Mouse (Mus musculus): ENCODE measurements at regions not wholly inside any gene's neighbourhood (a gene's known extent, or its start where the extent isn't known, plus 50 kb on each side); places are given as distances from the start of the nearest gene placed in this dataset.

DNA sequence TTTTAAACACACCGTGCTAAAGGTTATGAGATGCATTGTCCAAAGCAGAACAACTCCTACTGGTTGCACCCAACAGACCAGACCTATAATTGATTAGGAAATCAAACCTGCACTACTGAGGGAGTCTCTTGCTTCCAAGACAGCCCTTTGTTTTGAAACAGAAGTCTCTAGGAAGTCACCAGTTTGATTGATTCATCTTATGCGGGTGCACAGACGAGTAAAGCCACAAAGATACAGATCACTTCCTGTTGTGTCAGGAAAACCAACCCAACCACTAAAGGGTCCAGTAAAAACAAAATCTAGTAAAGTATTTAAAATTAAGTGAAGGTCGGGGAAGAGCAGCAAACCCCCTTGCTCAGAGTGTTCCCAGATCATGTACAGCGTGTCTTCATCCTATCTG is 58.3 kb upstream of the N6amt1 start:
- DNase-seq (ENCODE audit: extremely low read depth, insufficient read length, low spot score), result no peak

DNA sequence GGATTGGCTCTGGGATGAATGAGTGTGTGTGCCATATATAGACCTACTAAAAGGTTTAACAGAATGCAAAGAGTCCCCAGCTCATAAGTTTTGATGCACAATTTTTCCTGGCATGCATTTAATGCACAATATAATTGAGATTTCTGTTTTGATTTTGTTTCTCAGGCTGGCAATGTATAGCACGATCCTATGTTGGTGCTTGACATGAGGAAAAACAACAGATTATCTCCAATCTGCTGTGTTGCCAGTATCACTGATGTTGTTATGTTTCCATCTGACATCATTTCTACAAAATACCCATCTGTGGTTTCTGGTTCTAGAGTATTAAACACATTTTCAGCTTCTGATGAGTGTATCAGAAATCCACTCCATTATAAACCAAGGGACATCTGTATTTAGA is 61.2 kb upstream of the N6amt1 start:
- no peak for DNase-seq (ENCODE audit: extremely low read depth, insufficient read length, low spot score)

DNA sequence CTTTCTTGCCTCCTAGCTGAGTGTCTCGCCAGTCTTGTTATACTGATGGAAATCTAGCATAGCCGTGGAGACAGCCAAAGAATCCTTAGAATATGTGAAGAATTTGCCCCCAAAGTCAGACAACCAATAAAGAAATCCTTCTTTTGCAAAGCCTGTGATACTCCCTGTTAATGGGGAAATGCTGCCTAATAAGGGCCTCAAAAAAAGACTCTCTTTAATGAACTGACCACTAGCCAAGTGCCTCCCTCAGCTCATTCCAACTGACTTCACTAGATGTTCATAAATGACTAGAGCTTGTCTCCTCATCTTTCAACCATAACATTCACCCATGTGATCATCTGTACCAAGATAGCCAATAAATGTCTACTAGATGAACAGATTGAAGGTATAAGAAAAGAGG is 62.3 kb upstream of the N6amt1 start:
- no peak for DNase-seq (ENCODE audit: extremely low read depth, insufficient read length, low spot score)

DNA sequence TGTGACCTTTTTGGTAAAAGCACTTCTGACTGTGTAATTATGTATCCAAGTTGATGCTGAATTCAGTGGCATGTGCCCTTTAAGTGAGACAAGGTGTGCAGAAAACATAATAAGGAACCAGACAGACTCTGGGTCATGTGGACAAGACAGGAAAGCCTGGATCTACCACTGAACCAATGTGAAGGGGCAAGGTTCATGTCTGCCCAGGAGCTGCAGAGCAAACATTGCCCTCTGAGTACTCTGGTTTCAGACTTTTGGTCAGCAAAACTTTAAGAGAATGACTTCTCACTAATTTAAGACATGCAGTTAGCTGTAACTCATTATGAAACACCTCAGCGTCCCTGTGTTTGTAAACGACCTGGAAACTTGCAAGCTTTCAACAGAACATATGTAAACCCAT is 68.3 kb upstream of the N6amt1 start:
- no peak for DNase-seq (ENCODE audit: extremely low read depth, insufficient read length, low spot score)

DNA sequence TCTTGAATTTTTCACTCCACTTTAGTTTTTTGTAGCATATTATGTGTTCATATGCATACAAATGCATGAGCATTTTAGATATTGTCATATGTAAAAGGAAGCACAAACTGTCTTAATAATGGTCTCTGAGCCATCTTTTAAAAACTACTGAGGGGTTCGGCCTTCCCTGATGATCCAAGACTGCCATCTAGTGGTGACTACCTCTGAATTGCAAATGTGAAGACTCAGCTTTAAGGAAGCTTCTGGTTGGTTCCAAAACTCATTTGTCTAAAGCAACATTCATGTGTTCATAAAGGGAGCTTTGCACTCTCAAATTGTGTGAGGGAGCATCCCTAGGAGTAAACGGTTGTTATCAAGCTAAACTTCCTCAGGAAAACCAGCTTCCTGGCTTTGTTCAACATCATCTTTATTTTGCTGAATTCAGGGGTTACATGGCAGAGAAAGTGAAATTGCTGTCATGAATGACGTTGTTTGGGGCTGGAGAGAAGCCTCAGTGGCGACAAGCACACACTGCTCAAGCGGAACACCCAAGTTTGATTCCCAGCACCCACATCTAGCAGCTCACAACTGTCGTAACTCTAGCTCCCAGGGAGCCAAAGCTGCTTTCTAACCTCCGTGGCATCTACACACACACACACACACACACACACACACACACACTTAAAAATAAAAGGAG is 69.0 kb upstream of the N6amt1 start:
- peak; percentile 4 for DNase-seq (ENCODE audit: extremely low read depth, insufficient read length, low spot score)

DNA sequence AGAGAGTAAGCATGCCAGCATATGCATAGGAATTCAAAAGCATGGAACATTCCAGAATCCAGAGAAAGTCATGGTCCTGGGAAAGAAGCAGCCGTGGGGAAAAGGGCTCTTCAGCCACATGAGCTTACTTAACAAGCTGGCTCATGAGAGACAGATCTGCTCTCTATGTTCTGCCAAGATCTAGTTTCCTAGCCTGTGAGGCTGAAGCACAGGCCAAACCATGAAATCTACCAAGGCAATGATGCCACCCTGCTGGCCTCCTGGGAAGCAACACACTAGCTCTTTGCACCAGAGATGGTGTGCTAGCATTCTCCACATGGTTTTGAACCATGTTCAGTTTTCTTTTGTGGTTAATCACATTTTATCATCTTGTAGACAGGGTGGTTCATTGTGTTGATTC is 75.5 kb upstream of the N6amt1 start:
- no peak for DNase-seq (ENCODE audit: extremely low read depth, insufficient read length, low spot score)

DNA sequence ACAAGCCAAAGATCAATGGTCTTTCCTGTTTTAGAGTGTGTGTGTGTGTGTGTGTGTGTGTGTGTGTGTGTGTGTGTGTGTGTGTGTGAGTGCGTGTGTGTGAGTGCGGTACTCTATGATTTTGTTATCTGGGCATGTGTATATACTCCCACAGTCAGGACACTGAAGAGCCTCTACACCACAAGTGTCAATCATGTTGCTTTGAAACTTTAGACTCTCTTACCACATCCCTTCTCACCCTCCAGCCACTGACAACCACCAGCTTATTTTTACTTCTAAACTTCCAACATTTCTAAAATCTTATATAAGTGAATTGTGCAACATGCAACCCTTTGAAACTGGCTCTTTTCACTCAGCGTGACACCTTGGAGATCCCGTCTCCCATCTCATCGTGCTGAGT is 81.6 kb upstream of the N6amt1 start:
- no peak for DNase-seq (ENCODE audit: extremely low read depth, insufficient read length, low spot score)

DNA sequence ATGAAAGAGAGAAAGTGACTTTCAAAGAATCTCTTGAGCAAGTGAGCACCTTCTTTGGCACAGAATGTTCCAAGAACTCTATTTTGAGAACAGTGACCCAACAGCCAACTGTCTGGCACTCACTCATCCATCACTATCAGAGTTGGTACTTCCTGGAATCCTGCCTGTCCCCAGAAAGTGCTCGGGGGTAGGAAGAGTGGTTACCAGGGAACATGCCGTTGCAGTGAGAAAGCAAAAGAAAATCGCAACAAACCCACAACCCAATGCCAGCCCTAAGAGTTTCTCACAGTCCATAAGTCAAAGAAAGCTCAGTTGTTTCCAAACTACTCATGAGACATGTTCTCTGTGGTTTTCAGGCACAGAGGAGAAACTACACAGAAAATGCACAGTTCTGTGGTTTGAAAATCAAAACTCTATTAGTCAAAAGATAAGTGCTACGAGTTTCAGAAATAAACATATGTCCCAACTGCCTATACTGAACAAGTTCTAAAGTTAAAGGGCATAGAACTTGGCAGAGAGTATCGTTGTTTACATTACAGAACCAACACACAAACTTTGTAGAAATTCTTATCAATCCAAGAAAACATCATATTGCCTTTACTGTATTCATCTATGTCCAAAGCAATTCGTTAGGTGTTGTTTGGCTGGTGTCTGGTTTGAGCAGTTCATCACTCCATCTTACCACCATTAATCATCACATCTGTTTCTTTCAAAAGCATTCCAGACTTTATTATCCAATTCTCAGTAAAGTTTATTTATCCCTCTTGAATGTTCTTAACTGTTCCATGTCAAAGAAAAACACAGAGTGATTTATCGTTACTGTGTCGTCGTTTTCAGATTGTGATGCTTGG is 85.8 kb upstream of the N6amt1 start:
- DNase-seq (ENCODE audit: extremely low read depth, insufficient read length, low spot score), result peak; percentile 34

DNA sequence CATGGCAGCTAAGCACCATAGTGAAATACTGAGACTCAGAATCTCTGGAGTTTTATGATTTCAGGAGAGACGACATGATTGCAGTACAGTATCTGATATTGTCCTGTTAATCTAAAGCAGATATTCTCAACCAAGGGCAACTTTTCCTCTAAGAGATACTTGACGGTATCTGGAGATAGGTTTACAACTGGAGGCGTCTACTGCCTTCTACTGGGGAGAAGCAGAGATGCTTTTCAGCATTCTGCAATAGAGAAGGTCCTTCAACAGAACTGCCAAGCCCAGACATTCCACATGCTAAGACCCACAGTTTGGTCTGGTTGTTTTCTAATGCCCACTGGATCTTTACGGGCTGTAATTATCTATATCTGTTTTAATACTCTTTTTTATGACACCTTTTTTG is 86.5 kb upstream of the N6amt1 start:
- no peak for DNase-seq (ENCODE audit: extremely low read depth, insufficient read length, low spot score)

DNA sequence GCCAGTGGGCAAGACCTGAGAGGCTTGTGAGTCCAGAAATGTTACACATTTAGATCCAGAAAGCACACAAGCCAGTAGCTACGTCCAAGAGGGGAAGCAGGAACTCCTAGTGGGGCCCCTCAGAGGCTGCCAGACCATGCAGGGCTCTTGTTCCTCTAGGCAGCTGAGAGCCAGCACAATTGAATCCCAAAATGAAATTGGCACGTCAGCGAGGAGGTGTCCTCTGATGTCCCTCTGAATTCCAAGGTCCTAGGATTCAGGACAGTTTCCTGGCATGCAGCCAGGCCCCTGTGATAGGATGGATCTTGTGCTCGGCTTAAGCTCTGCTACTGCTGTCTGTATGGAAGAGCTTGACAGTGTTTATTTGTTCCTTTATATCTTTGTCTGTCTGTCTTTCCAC is 90.4 kb upstream of the N6amt1 start:
- DNase-seq (ENCODE audit: extremely low read depth, insufficient read length, low spot score), result no peak

DNA sequence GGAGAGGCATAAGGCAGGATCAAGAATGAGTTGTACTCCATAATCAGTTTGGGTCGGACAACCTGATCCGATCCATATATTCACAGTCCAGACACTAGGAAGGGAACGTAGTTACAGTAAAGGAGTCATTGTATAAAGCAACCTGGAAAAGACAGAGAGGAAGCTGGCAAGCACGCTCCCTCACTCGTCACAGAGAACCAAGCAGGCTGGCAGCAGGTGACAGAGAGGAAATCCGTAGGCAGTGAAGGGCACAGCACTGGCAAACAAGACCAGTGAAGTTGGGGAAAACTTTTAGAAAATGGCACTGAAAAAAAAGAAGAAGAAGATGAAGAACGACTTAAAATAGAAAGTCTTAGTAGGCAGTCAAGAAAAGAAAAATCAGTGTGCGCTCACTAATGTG is 90.9 kb upstream of the N6amt1 start:
- no peak for DNase-seq (ENCODE audit: extremely low read depth, insufficient read length, low spot score)

DNA sequence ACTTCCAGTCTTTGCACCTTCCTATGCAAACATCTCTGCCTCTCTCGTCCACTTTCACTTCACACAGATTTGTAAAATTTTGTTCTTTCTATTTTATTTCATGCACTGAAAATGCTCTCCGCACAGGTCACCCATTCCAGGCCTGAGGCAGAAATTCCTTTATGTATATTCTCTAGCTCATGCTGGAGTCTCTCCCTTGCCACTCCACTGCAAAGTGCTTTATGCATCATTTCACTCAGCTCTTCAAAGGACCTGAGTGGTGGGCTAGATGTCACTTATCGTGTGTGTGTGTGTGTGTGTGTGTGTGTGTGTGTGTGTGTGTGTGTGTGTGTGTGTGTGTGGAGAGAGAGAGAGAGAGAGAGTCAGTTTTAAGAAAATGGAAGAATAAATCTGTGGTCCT is 91.5 kb upstream of the N6amt1 start:
- no peak for DNase-seq (ENCODE audit: extremely low read depth, insufficient read length, low spot score)

DNA sequence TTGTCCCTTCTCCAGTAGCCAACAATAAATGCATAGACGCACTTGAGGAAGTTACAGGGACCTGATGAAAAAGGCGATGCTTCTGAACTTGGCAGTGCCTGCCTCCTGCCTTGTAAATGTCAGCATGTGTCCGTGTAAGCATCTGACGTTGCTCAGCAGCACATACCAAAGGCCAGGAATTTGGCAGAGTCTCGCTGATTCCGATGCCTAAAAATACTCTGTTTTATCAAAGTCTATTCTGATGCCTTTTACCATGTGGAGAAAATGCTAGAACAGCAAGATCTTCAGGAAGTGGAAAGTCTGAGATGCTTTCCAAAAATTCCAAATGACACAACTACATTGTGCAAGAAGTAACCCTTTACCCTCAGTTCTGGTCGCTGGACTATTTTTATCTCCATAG is 92.5 kb upstream of the N6amt1 start:
- peak; percentile 10 for DNase-seq (ENCODE audit: extremely low read depth, insufficient read length, low spot score)

DNA sequence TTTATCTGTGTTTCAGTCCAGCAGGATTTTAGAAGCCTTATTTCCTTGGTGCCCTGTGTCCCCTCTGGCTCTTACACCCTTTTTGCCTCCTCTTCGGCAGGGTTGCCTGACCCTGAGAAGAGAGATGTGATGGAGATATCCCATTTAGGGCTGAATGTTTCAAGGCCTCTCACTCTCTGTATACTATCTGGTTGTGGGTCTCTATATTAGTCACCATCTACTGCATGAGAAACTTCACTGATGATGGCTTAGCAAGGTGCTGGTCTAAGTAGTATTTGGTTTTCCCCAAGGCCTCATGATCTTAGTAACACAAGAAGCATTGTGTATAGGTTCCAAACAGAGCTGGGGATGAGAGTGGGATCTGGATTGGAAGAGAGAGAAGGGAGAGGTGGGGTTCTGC is 99.2 kb upstream of the N6amt1 start:
- no peak for DNase-seq (ENCODE audit: extremely low read depth, insufficient read length, low spot score)

DNA sequence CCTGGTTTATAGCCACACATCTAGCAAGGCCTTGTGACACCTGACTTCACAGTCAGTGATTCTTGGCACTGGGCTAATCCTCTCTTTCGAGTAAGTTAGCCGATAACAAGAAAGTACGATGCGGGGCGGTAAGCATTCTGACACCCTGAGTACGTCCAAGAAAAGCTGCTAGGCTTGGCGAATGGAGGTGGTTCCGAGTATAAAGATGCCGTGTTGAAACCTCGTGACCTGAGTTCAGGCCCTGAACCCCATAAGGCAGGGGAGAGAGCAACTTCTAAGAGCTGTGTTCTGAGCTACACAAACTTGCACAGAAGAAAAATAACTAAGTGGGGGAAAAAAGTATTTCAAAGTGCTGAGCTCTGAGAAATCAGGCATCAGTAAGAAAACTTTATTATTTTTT is 103.5 kb upstream of the N6amt1 start:
- no peak for DNase-seq (ENCODE audit: extremely low read depth, insufficient read length, low spot score)

DNA sequence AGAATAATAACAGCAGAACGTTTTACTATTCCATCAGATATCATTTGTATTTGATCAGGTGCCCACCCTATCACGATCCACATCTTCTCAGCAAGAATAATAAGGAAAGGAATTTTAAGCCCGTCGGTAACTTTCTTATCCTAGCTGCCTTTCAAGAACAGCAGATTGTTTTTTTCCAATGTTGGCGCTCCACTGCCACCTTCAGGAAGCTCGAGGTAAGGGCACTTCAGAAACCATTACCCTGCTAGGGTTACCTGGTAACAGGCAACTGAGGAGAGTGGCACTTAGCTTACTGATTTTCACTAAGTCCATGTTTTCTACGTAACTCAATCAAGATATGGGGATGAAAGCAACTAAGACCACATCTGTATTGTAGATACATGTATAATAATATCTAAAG is 104.1 kb upstream of the N6amt1 start:
- DNase-seq (ENCODE audit: extremely low read depth, insufficient read length, low spot score), result peak; percentile 10

DNA sequence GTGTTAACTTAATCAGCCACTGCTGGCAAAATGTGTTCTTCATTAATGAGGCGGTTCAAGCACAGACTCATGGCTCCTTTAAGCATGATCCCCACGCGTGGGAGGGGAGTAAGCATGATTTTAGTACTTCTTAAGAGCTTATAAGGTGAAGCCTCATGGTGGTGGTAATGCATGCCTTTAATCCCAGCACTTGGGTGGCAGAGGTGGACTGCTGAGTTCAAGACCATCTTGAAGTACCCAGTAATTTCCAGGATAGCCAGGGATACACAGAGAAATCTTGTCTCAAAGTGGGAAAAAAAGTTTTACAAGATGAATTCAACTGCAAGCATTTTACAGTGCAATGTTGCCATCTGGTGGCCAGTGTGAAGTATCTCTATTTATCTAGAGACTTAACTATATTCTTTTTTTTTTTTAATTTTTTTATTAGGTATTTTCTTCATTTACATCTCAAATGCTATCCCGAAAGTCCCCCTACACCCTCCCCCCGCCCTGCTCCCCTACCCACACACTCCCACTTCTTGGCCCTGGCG is 105.4 kb upstream of the N6amt1 start:
- peak; percentile 32 for DNase-seq (ENCODE audit: extremely low read depth, insufficient read length, low spot score)

DNA sequence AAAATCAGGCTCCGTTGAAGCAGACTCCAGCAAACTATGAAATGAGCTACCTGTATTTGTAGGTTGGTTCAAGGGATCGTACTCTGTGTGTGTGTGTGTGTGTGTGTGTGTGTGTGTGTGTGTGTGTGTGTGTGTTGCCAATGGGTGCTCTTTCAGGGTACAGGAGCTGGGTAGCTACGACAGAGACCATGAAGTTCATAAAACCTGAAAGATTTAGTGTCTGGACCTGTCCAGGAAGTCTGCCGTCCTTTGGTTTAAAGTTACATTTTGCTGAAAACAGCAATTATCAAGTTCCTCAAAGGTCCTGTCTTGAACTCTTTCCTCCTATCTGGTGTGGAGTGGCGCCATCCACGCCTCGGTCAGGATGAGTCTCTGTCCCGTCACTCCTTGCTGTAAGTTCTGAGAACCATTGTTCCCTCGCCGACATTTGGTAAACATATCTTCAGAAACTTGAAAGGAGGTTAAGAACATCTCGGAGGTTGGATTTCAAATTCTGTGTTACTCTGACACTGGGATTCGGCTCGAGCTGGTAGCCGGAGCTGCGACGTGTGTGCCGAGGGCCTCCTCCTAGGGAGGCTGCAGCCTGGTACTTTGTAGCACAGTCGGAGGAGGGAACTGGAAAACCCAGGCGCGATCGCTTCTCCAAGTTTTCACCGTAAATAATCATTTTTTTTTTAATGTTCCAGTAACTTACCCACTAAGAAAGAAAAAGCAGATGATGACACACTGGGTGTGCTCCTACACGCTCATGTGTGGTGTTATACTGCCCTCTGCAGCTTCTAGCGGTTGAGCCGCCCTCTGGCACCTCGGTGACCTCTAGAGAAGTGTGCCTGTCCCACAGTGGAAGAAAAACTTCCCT is 107.8 kb upstream of the N6amt1 start:
- DNase-seq (ENCODE audit: extremely low read depth, insufficient read length, low spot score), result peak; percentile 6

DNA sequence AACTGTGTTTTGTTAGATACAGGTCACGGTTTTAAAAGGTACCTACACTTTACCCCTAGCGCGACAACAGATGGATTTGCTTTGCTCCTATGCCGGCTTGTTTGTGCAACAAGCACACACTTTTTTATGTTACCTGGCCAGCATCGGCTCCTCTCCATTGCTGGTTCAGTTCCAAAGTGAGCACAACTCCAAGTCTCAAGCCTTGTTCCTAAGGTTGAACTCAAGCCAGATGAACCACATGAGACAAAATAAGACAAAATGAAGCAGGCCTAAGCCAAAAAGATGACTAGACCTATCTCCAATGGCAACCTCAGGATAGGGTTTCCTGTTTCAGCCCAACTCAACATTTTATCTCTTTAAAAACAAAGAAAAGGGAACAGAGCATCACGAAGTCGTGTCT is 108.5 kb upstream of the N6amt1 start:
- DNase-seq (ENCODE audit: extremely low read depth, insufficient read length, low spot score), result no peak

DNA sequence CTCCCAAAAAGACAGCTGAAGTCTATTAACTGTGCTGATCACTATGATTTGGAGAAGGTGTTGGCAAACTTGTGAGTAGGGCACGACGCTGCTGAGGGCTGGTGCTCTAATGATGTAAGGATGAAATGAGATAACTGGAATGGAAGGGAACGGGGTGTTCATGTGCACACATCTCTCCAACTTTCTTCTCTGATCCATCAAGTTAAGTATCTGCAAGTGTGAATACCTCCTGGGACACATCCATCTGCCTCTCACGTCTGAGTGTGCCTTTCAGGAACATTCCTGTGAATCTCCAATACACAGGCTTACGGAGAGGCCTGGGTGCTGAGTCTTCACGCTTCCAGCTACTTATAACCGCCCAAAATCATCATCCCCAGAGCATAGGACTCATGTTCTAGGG is 112.0 kb upstream of the N6amt1 start:
- no peak for DNase-seq (ENCODE audit: extremely low read depth, insufficient read length, low spot score)

DNA sequence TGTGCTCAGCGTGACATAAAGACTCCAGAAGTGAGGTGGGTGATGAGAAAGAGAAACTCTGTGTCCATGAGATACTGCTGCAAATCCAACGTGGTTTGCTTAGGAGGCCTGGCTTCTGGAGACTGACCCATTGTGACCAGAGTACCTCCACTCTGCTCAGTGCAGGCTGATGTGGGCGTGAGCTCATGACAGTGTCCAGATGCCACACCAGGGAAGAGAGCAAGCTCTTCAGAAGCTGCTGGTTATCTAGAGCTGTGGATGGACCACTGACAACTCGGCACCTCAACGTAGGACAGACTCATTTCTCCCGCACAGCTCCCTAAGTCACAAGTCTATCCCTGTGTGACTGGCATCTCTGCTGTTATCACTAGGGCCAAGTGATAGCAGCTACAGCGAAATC is 114.9 kb upstream of the N6amt1 start:
- no peak for DNase-seq (ENCODE audit: extremely low read depth, insufficient read length, low spot score)

All from 3134 (cell line).